Mouse (Mus musculus) thymus, postnatal 0 days (tissue): Measurements from ENCODE around the gene Nudt17. TPM values are rescaled to one million over a fixed set of nuclear protein-coding genes. Genes with fewer than 3 reads are reported as not detected.
"Not testable (repeated sequence)": the region's sequence is repeated elsewhere in the genome, so short reads cannot be mapped to it uniquely, and the experiment has no call there.

ENCODE experiments used
- DNase-seq: peaks from one replicate; pipeline ENCODE4 v3.0.0-alpha.2; 2015; ENCODE audit warnings: low spot score
- polyA plus RNA-seq: library from polyadenylated mRNA; unstranded; fragments of >200 nt; fragmentation: Nextera tagmentation; extraction: Ambion mirVana; gene quantifications from 2 replicates; pipeline ENCODE4 v1.2.1, GENCODE M21; 2015

The Nudt17 gene
- 19.5 and 20.7 TPM in 2 replicates for polyA plus RNA-seq

GRCm38 (mm10) chr3:96707903-96708683 is at the start of gene Nudt17:
Gene Nudt17 (minus strand): TSS chr3:96708562.
- DNase-seq, result peak; percentile 62

GRCm38 (mm10) chr3:96757691-96758090 is 49.3 kb upstream of the Nudt17 start:
- no peak for DNase-seq

GRCm38 (mm10) chr3:96755935-96756334 is 47.6 kb upstream of the Nudt17 start:
- DNase-seq, result no peak

- DNase-seq, result no peak
Observed at GRCm38 (mm10) chr3:96746829-96747228, 38.5 kb upstream of the Nudt17 start.

- no peak for DNase-seq
Observed at GRCm38 (mm10) chr3:96744348-96744747, 36.0 kb upstream of the Nudt17 start.

GRCm38 (mm10) chr3:96740279-96740678 is 31.9 kb upstream of the Nudt17 start:
- not testable (repeated sequence) for DNase-seq

GRCm38 (mm10) chr3:96737995-96738394 is 29.6 kb upstream of the Nudt17 start:
- no peak for DNase-seq

GRCm38 (mm10) chr3:96737013-96737740 is 28.8 kb upstream of the Nudt17 start:
- no peak for DNase-seq

GRCm38 (mm10) chr3:96735200-96735599 is 26.8 kb upstream of the Nudt17 start:
- no peak for DNase-seq

- DNase-seq, result no peak
Observed at GRCm38 (mm10) chr3:96733984-96734383, 25.6 kb upstream of the Nudt17 start.

- no peak for DNase-seq
Observed at GRCm38 (mm10) chr3:96730785-96731184, 22.4 kb upstream of the Nudt17 start.

- DNase-seq, result peak; percentile 57
Observed at GRCm38 (mm10) chr3:96729403-96729784, 21.0 kb upstream of the Nudt17 start.

GRCm38 (mm10) chr3:96728634-96729402 is 20.5 kb upstream of the Nudt17 start:
- no peak for DNase-seq

- peak; percentile 35 for DNase-seq
Observed at GRCm38 (mm10) chr3:96727828-96728633, 19.7 kb upstream of the Nudt17 start.

- peak; percentile 76 for DNase-seq
Observed at GRCm38 (mm10) chr3:96727343-96727827, 19.0 kb upstream of the Nudt17 start, which contains the start of the genes Polr3c and Rnf115. Gene Polr3c (minus strand): TSS chr3:96727628. Gene Rnf115 (plus strand): TSS chr3:96727664.

- DNase-seq, result peak; percentile 39
Observed at GRCm38 (mm10) chr3:96719173-96719572, 10.8 kb upstream of the Nudt17 start.

- DNase-seq, result no peak
Observed at GRCm38 (mm10) chr3:96715854-96716253, 7.5 kb upstream of the Nudt17 start.

GRCm38 (mm10) chr3:96714286-96714685 is 5.9 kb upstream of the Nudt17 start:
- DNase-seq, result no peak

GRCm38 (mm10) chr3:96708684-96709064 is 312 bp upstream of the Nudt17 start:
- DNase-seq, result no peak

- no peak for DNase-seq
Observed at GRCm38 (mm10) chr3:96706984-96707383, 1.4 kb downstream of the Nudt17 start.

GRCm38 (mm10) chr3:96706217-96706616 is 2.1 kb downstream of the Nudt17 start:
- DNase-seq, result no peak
